Mouse (Mus musculus): Measurements from ENCODE around the gene Ptger3. TPM values are rescaled to one million over a fixed set of nuclear protein-coding genes. Genes with fewer than 3 reads are reported as not detected.

The Ptger3 gene
- polyA plus RNA-seq (2015; fragmentation: Nextera tagmentation; extraction: Ambion mirVana) = 10.7 and 13.1 TPM in 2 replicates

DNA sequence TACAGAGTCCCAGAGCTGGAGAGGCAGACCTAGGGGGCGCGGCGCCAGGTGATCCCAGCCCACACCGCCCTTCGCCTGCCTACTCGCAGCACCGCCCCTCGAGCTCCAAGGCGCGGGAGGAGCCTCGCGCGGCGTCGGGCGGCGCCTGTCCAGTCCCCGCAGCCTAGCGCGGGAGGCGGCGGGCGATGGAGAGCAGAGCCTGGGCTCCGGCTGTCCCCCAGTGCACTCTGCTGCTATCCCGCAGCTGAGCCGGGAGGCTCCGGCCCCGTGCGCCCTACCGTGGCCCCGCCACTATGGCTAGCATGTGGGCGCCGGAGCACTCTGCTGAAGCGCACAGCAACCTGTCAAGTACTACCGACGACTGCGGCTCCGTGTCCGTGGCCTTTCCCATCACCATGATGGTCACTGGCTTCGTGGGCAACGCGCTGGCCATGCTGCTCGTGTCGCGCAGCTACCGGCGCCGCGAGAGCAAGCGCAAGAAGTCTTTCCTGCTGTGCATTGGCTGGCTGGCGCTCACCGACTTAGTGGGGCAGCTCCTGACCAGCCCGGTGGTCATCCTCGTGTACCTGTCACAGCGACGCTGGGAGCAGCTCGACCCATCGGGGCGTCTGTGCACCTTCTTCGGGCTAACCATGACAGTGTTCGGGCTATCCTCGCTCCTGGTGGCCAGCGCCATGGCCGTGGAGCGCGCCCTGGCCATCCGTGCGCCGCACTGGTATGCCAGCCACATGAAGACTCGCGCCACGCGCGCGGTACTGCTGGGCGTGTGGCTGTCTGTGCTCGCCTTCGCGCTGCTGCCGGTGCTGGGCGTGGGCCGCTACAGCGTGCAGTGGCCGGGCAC lies at the start of gene Ptger3:
Gene Ptger3, plus strand, starts transcription at position 168 of the 841 bp plus-strand sequence.
- peaks cover 16% of the 10 kb centered on the region for H3K4me1 ChIP-seq
- peak within 1 kb of the TSS; percentile 47 for H3K4me3 ChIP-seq
- peaks cover 36% of the 10 kb centered on the region for H3K27me3 ChIP-seq
- H3K36me3 ChIP-seq = no peaks in the 10 kb centered on the region
- H3K4me2 ChIP-seq = peak within 1 kb of the TSS; percentile 91
- no peaks in the 10 kb centered on the region for H3K9me3 ChIP-seq
- peak within 1 kb of the TSS; percentile 23 for H3K9ac ChIP-seq
- under 1% methylated on average over 84 of the region's 84 CpGs for WGBS
- peak; percentile 67 for ATAC-seq (ENCODE audit: borderline replicate concordance, extremely low read depth, low FRiP score, low TSS enrichment)
- H3K27ac ChIP-seq = no peak within 1 kb of the TSS

DNA sequence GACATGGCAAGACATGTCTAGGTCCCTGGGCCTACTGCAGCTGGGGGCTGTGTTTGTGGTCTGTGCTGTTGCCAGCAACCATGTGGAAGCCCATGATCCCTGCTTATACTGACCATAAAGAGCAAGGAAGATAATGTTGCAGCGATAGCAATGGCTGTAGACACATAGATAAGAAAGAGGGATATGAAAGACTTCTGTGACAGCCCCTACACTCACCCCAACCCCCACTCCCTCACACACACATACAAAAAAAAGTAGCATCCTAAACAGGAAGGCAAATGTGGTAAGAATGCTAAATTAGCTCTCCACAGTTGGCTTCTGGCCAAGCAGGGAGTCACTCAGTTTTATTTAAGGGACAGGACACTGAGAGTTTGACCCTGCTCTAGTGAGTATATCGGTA lies 48.7 kb upstream of the Ptger3 start:
- Histone ChIP-seq H3K4me1 (no peaks in the 10 kb centered on the region), H3K36me3 (no peaks in the 10 kb centered on the region), H3K9me3 (no peaks in the 10 kb centered on the region), H3K27me3 (no peaks in the 10 kb centered on the region), H3K27ac (no peak overlapping the region), H3K4me3 (no peak overlapping the region), H3K9ac (no peak overlapping the region), H3K4me2 (no peak overlapping the region)
- peak; percentile 57; the same call in 1 of the 2 replicates for ATAC-seq (ENCODE audit: borderline replicate concordance, extremely low read depth, low FRiP score, low TSS enrichment)
- 26% methylated on average over 2 of the region's 2 CpGs for WGBS

DNA sequence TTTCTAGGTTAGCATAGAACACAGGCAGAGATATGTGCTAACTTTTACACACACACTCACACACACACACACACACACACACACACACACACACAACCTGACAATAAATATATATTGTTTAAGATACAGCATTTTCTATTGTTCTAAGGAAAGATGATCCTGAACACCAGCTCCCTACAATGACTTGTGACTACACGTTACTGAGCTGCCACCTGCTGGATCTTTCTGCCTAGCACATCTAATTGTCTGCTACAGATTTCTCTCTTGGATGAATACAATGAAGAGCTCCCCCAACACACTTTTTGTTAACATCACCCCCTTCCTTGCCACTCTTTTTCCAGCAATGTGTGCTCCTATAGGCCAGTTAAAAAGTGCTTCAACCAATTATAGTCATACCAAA lies 46.3 kb upstream of the Ptger3 start:
- WGBS = 3% methylated on average over 1 of the region's 1 CpGs
- ATAC-seq (ENCODE audit: borderline replicate concordance, extremely low read depth, low FRiP score, low TSS enrichment) = no peak; the same call in 1 of the 2 replicates
- no peaks in the 10 kb centered on the region for H3K36me3 ChIP-seq

DNA sequence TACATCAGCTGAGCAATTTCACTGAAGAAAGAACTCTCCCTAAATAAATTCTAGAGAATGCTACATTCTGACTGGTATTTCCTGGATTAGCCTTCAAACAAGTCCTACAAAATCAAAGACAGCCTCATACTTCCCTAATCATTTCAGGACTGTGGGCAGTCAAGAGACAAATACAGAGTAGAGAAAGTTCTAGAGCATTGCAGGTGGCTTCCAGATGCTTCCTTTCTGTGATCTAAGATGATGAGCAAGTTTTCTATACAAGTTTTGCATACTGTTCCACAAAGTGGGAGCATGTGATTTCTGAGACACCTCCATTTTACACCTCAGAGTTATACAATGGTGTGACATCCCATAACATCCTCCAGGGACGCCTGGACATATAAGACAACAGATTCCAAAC lies 42.9 kb upstream of the Ptger3 start:
- Histone ChIP-seq H3K4me1 (no peaks in the 10 kb centered on the region), H3K36me3 (no peaks in the 10 kb centered on the region), H3K9me3 (no peaks in the 10 kb centered on the region), H3K4me2 (no peak overlapping the region), H3K9ac (no peak overlapping the region), H3K27ac (no peak overlapping the region), H3K4me3 (no peak overlapping the region), H3K27me3 (peaks cover 20% of the 10 kb centered on the region; the same call in 1 of the 2 replicates)
- no peak for ATAC-seq (ENCODE audit: borderline replicate concordance, extremely low read depth, low FRiP score, low TSS enrichment)
- WGBS = 22% methylated on average over 1 of the region's 1 CpGs

More for the DNA sequence above, 46.3 kb upstream of the Ptger3 start:
- no peak overlapping the region for H3K9ac ChIP-seq
- H3K27ac ChIP-seq = no peak overlapping the region
- no peak overlapping the region for H3K4me2 ChIP-seq
- H3K27me3 ChIP-seq = peaks cover 8% of the 10 kb centered on the region; the same call in 1 of the 2 replicates
- no peak overlapping the region for H3K4me3 ChIP-seq
- H3K4me1 ChIP-seq = no peaks in the 10 kb centered on the region
- H3K9me3 ChIP-seq = no peaks in the 10 kb centered on the region

DNA sequence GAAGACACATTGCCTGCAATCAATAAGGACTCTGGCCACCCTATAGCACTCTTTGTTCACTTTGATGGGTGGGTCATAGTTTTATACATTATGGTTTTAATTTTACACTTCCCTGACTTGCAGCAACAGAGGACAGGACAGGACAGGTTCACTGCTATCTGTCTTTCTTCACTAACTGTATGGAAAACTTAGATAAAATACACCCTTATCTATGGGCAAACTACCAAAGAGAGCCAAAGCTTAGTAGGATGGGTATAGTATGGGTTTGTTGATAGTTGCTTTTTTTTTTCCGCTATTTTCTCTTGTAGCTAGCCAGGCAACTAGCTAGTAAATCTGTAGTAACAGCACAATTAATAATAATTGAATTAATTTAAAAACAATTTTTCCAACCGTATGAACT lies 35.1 kb upstream of the Ptger3 start:
- ATAC-seq (ENCODE audit: borderline replicate concordance, extremely low read depth, low FRiP score, low TSS enrichment) = no peak
- 79% methylated on average over 2 of the region's 2 CpGs for WGBS

DNA sequence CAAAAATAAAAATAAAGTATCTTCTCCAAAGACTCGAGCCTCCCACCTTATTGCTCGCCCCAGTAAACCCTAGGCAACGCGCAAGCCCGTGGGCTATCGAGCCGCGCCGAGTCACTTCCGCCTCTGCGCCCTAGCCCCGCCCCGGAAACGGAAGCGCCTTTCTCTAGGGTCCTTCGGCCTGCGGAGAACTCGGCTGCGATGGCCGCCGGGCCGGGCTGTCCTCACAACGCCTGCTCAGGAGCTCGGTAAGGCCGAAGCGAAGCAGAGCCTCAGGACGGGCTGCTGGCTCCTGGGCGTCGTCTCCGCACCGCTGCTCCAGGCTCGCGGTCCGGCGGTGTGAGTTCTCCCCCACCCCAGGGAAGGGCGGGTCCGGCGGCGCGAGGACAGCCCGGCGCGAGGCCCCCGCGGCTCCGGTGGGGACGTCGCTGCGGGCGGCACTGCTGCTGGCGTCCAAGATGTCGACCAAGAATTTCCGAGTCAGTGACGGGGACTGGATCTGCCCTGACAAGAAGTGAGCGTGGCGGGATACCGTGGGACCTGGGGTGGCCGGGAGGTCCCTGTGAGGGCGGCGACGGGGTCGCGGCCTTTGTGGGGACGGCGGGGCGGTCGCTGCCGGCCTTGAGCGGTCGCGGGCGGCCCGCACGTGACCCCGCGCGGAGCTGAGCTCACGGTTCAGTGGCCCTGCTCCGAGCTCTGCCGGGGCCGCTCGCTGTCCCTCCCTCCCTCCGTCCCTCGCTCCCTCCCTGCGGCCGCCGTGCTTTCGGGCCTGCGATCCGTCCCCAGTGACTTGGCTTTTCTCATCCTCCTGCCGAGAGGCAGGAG lies 32.5 kb upstream of the Ptger3 start, which contains the start of gene Zranb2:
Gene Zranb2, plus strand, starts transcription at position 197 of the 822 bp plus-strand sequence.
- WGBS = under 1% methylated on average over 83 of the region's 91 CpGs
- peak within 1 kb of the TSS; percentile 90 for H3K9ac ChIP-seq
- peak within 1 kb of the TSS; percentile 92 for H3K4me3 ChIP-seq
- H3K9me3 ChIP-seq = no peaks in the 10 kb centered on the region; the same call in 1 of the 2 replicates
- H3K4me1 ChIP-seq = peaks cover 10% of the 10 kb centered on the region
- peaks cover 41% of the 10 kb centered on the region for H3K27me3 ChIP-seq
- H3K27ac ChIP-seq = peak within 1 kb of the TSS; percentile 90
- peak within 1 kb of the TSS; percentile 70 for H3K4me2 ChIP-seq
- peaks cover 12% of the 10 kb centered on the region for H3K36me3 ChIP-seq
- ATAC-seq (ENCODE audit: borderline replicate concordance, extremely low read depth, low FRiP score, low TSS enrichment) = peak; percentile 97

More for the DNA sequence above, 35.1 kb upstream of the Ptger3 start:
- H3K36me3 ChIP-seq = no peaks in the 10 kb centered on the region
- peaks cover 10% of the 10 kb centered on the region for H3K4me1 ChIP-seq
- no peak overlapping the region for H3K27ac ChIP-seq
- no peaks in the 10 kb centered on the region; the same call in 1 of the 2 replicates for H3K9me3 ChIP-seq
- peaks cover 55% of the 10 kb centered on the region for H3K27me3 ChIP-seq
- H3K4me3 ChIP-seq = no peak overlapping the region
- no peak overlapping the region for H3K4me2 ChIP-seq
- no peak overlapping the region for H3K9ac ChIP-seq

DNA sequence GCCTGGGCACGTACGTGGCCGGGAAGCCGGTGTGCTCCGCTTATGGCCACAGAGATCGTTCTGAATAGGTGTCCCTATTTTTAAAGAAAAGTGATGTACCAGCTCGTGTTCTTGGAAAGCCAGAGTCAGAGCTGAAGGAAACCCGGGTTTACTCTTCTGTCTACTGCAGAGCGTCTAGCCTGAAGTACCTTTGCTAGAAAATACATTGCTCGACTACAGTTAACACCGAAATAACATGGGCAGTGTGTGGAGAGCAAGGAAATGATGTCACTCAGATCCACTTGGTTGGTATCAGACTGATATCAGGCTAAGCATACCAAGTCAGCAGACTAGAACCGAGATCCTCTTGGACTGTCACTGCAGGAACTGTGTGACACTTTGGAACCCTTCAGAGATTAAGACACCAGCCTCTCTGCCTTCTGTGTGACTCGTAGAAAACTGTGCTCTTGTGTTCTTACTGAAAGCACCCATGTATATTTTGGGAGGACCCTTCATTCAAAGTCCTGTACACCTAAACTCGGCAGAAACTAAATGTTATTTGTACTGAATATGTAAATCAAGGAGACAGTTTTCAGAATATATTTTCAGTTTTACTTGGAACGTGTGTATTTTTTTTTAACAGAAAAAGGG lies 31.8 kb upstream of the Ptger3 start:
- H3K27ac ChIP-seq = peak overlapping the region; percentile 90
- H3K36me3 ChIP-seq = peaks cover 18% of the 10 kb centered on the region
- WGBS = under 1% methylated on average over 15 of the region's 15 CpGs
- peak overlapping the region; percentile 92 for H3K4me3 ChIP-seq
- no peaks in the 10 kb centered on the region; the same call in 1 of the 2 replicates for H3K9me3 ChIP-seq
- H3K27me3 ChIP-seq = peaks cover 34% of the 10 kb centered on the region
- H3K4me1 ChIP-seq = peaks cover 10% of the 10 kb centered on the region
- H3K4me2 ChIP-seq = peak overlapping the region; percentile 70
- H3K9ac ChIP-seq = peak overlapping the region; percentile 90
- peak; percentile 12; the same call in 1 of the 2 replicates for ATAC-seq (ENCODE audit: borderline replicate concordance, extremely low read depth, low FRiP score, low TSS enrichment)

DNA sequence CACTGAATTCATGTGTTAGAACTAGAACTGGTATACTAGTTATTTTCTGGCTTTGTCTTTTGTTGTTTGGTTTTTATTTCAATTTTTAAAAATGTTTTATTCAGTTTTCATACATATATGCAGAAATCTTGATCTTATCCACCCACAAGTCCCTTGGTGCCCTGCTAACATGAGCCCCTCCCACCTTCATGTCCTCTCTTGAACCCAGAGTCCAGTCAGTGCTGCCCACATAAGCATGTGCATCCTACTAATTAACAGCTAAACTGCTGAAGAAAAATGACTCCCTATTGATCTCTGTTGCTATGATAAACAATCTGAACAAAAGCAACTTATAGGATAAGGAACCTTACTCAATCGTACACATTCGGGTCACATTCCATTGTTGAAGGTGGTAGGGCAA lies 17.4 kb upstream of the Ptger3 start:
- Histone ChIP-seq H3K4me2 (no peak overlapping the region), H3K27ac (no peak overlapping the region), H3K36me3 (peaks cover 45% of the 10 kb centered on the region), H3K9me3 (no peaks in the 10 kb centered on the region), H3K9ac (no peak overlapping the region), H3K4me3 (no peak overlapping the region), H3K4me1 (no peaks in the 10 kb centered on the region), H3K27me3 (no peaks in the 10 kb centered on the region)
- 96% methylated on average over 2 of the region's 2 CpGs for WGBS
- ATAC-seq (ENCODE audit: borderline replicate concordance, extremely low read depth, low FRiP score, low TSS enrichment) = no peak

DNA sequence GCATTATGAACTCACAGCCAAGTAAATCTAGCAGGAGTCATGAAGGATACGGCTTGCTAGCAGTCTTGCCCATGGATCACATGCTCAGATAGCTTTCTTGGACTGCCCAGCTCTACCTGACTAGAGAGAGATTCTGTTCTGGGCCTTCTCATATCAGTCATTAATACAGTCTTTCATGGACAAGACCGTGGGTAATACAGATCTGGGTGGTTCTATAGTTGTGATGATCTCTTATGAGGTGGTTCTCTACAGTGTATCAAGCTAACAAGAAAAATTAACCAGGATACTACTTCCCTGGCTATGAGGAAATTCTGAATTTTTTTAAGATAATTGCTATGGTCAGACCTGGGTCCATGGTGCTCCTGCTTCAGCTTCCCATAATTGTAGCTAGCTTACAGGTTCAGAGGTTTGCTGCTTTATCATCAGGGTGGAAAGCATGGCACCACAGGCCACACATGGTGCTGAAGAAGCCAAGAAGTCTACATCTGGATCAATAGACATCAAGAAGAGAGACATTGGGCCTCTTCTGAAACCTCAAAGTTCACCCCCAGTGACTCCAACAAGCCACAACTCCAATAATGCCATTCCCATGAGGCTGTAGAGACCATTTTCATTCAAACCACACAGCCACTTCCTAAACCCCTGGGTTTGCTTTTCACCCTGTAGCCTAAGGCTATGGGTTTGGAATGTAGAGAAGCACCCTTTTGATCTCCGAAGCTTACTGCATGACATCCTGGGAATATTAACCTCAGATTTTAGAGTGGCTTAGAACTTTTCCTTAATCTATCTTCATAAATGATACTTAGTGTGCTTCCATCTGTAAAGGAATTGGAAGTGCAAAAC lies 16.7 kb upstream of the Ptger3 start:
- ATAC-seq (ENCODE audit: borderline replicate concordance, extremely low read depth, low FRiP score, low TSS enrichment) = no peak
- no peak overlapping the region for H3K27ac ChIP-seq
- no peak overlapping the region for H3K4me2 ChIP-seq
- WGBS = 96% methylated on average over 3 of the region's 3 CpGs
- no peaks in the 10 kb centered on the region for H3K4me1 ChIP-seq
- H3K27me3 ChIP-seq = no peaks in the 10 kb centered on the region
- peaks cover 41% of the 10 kb centered on the region for H3K36me3 ChIP-seq
- H3K9ac ChIP-seq = no peak overlapping the region
- no peak overlapping the region for H3K4me3 ChIP-seq
- no peaks in the 10 kb centered on the region for H3K9me3 ChIP-seq

DNA sequence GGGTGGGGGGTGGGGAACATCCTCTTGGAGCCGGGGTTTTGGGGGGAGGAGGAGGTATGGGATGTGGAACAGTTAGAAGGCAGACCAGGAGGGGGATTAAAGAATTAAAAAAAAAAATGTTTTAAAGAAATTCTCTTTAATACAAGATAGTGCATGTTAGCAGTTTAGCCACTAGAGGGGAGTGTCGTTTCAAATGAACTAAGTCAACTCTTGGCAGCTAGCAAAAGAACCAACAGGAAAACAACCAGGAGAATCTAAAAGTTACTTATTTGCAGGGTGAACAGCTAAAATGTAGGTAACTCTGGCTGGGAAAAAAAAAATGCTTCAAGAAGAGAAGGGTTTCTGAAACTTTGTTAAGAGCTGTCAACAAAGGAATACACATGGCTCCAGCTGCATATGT lies 1.5 kb upstream of the Ptger3 start:
- H3K27ac ChIP-seq = no peak overlapping the region
- WGBS = 5% methylated on average over 2 of the region's 2 CpGs
- H3K4me2 ChIP-seq = no peak overlapping the region
- H3K9me3 ChIP-seq = no peaks in the 10 kb centered on the region
- H3K4me1 ChIP-seq = peaks cover 16% of the 10 kb centered on the region
- peaks cover 31% of the 10 kb centered on the region for H3K27me3 ChIP-seq
- ATAC-seq (ENCODE audit: borderline replicate concordance, extremely low read depth, low FRiP score, low TSS enrichment) = no peak
- H3K9ac ChIP-seq = no peak overlapping the region
- H3K36me3 ChIP-seq = no peaks in the 10 kb centered on the region
- no peak overlapping the region for H3K4me3 ChIP-seq

Measured in lung, embryonic 15.5 days (tissue).